Mouse (Mus musculus) R1 (cell line): ENCODE measurements around the gene Gdf1.
A peak's percentile ranks its signal among the peaks of the same experiment; 100 is the strongest.

Source experiments
- DNase-seq: peaks from one replicate; pipeline ENCODE4 v3.0.0-alpha.2; 2018; ENCODE audit warnings: low read depth, low spot score

Gene Gdf1

DNA sequence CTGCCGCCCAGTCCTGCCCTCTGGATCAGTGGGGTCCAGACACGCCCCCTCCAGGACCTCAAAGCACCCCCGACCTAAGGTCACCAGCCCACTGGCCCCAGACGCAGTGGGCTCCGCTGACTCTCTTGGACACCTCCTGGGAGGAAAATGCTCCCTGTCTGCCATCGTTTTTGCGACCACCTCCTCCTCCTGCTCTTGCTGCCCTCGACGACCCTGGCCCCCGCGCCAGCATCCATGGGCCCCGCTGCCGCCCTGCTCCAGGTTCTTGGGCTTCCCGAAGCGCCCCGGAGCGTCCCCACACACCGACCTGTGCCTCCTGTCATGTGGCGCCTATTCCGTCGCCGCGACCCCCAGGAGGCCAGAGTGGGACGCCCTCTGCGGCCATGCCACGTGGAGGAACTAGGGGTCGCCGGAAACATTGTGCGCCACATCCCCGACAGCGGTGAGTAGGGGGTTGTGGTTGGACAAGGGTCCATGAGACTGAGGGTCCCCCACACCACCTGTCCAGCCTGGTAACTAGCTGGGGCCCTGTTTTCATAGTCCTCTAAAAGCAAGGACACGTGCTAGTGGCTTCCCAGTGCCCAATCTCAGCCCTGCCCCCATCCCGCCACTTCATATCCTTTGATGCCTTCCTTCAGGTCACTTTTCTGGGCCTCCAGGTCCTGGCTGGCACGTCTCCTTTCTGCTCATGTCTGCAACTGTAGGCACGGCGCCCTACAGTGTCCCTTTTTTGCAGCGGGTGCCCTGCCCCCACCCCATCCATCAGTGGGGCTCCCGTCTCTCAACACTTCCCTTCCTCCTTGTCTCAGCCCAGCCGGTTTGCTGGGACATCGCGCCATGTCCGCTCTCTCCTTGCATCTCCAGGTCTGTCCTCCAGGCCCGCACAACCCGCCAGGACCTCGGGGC, 471 bp downstream of the Gdf1 start:
- no peak for DNase-seq

DNA sequence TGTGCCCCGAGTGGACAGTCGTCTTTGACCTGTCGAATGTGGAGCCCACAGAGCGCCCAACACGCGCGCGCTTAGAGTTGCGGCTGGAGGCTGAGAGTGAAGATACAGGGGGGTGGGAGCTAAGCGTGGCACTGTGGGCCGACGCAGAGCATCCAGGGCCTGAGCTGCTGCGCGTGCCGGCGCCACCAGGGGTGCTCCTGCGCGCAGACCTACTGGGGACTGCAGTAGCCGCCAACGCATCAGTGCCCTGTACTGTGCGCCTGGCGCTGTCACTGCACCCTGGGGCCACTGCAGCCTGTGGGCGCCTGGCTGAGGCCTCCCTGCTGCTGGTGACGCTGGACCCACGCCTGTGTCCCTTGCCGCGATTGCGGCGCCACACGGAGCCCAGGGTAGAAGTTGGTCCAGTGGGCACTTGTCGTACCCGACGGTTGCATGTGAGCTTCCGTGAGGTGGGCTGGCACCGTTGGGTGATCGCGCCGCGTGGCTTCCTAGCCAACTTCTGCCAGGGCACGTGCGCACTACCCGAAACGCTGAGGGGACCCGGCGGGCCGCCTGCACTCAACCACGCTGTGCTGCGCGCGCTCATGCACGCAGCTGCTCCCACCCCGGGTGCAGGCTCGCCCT, 1.2 kb downstream of the Gdf1 start:
- DNase-seq: peak; percentile 81

DNA sequence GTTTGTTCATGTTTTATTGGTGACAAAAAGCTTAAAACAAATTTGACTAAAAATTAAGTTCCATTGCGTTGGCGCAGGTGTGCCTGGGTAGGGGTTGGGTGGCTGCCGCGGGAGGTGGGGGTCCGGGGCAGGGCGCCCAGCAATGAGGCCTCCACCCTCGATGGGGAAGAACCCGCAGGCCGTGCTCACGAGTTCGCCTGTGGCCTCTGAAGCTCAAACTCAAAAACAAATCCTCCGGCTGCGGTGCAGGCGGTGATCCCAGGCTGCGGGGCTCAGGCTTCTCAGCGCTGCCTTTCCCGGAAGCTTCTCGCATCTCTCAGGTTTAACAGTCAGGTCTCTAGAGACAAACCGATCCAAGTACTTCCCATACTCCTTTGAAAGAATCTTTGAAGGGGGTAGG, 1.9 kb downstream of the Gdf1 start:
- DNase-seq: no peak

DNA sequence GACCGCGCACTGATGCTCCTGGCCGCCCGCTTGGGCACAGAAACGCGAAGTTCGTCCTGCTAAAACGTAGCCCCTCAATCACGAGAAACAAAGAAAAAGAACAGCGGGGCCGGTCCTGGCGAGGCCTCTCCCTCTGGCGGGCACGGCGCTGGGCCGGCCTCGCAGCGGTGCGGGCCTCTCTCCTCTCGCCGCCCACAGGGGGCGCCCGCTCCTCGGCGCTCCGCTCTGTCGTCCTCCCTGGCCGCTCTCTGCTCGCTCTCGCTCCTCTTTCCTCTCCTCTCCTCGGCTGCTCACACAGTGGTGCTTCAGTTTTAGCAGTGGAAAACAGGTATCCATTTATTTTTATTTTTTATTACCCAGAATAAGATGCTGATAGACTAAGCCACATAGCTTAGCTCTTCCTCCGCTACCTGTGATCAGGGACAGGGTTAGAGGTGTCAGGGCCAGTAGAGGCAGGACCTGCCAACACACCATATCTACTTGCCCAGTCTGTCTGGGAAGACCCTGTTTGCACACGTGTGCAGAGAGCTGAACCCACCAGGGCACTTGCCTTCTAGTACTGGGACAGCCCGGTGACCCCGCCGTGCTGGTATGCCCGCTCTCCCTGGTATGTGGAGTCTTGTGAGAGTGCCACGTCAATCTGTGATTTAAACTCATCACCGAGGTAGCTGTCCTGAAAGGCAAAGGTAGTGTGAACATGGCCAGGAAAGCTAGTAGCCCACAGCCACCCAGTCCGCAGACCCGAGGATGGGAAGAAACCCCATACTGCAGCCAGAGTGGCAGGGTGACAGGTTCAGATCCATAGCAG, 2.7 kb downstream of the Gdf1 start:
- peak; percentile 64 for DNase-seq

DNA sequence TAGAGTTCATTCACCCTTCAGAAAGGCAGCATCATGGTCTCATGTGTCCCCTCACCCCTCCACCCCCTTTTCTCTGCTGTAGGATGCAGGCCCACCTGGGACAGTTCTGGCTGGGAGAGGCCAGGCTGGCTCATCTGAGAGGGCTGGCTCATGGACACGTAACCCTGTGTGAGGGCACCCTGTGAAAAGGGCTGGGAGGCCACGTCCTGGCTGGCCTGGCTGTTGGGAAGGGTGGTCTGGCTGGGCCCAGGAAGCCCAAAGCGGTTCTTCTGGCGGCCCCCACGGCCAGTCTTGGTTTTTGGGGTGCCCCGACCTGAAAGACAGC, 3.2 kb downstream of the Gdf1 start:
- DNase-seq: no peak

DNA sequence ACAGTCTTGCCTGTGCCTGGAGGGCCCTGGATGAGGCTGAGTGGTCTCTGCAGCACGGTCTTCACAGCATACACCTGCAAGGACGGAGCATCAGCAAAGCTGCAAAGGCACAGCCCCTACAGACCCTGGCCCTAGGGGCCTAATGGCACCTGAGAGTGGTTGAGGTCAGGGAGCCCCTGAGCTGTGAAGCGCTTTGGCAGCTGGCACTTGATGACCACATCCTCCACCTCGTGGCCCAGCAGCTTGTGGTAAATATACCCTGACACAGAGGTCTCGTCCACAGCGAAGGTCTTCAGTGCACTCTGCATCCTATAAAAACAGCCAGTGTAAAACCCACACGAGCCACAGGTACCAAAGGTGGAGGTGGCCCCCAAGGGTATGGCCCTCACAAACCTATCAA, 9.3 kb downstream of the Gdf1 start:
- no peak for DNase-seq

DNA sequence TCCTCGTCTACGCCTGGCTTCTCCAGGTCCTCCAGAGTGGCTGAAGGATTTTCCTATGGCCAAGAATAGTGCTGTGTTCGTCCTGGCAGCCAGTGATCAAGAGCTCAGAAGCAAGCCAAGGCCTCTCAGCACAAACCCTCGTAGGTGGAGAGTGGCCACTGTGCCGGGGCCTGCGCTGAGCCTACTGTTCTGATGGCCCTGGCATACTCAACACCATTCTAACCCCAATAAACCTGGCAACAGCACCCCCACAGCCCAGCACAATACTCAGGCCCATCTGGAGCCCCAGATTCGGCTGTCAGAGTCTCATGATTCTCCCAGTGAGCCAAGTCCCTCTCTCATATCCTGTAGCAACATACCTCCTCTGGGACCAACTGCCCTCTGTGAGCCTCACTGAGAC, 11.0 kb downstream of the Gdf1 start:
- DNase-seq: no peak

DNA sequence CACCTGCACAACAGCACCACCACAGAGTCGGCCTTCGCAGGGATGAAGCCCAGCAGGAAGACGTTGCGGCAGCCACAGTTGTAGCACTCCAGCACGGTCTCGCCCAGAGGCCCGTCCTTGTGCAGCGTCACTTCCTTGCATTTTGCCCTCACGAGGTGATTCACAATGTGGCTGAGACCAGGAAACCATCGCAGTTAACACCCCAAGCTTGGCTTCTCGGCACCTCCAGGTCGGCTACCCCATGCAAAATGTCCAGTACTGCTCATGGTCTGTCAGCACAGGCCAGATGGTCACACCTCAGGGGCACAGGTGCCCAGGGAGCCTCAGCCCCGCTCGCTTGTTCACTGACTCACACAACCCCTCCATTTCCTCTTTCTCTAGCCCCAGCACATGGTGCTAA, 12.4 kb downstream of the Gdf1 start:
- DNase-seq: no peak

DNA sequence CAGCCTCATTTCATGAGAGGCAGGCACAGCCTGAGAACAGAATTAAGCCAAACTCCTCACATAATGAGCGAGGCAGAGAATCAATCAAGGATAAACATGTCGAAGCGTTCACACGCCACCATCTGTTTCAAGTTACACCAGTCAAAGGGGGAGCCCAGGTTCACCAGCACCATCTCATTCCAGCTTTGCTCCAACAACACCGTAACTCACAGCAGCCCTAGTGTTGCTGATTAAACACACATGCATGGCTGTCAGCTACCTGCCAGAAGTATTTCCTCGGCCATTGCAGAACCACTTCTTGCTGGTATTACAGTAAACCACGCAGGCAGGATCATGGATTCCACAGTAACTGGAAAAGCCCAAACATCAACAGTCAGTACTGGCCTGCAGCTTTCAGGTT, 13.5 kb downstream of the Gdf1 start:
- DNase-seq: no peak

DNA sequence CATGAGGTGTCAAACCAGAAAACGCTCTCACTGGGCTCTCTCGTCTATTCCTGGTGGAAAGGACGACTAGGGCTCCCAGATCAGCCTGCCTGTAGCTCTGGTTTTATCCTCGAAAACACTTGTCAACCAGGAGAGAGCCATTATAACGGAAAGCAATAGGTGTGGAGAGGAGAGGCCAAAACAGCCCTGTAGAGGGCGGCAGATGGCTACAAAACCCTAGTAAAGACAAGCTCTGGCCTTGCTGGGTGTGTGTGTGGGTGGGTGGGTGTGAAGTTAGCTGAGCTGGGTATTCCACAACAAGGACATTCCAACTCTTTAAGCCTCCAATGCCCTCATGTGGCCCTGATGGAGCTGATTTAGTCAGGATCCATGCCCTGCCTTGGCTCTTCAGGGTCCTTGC, 14.1 kb downstream of the Gdf1 start:
- peak; percentile 60 for DNase-seq

DNA sequence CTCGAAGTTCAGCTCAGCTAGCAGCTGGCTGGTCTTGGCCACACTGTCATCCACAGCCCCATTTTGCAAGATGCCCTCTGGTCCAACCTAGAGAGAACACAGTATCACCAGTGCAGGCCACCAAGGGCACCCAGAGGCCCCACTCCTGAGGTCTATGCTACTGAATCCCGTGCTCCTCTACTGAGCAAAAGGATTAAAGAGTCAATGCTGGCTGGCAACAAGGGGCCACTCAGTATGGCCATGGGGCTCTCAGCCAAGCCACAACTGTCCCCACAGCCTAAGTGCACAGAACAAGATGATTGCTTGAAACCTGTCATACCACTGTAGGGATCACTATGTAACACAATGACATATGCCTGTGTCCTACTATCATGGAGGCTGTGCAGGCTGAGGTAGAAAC, 14.7 kb downstream of the Gdf1 start:
- DNase-seq: no peak

DNA sequence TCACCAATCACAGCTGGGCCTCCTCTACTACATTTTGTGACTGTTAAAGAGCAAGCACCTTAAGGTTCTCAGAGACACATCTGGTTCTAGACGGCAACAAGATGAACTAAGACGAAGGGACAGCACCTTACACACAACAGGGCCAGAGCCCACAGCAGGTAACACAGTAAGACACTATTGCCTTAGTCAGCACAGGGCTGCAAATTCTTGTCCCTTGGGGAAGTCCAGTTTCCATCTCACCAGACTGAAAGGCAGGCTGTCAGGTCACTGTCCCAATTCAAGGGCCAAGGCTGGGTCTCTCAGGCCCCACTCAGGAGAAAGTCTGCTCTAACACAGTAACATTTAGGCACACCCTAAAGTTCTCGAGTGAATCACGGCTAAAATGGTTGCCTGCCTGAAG, 17.8 kb downstream of the Gdf1 start:
- DNase-seq: no peak

DNA sequence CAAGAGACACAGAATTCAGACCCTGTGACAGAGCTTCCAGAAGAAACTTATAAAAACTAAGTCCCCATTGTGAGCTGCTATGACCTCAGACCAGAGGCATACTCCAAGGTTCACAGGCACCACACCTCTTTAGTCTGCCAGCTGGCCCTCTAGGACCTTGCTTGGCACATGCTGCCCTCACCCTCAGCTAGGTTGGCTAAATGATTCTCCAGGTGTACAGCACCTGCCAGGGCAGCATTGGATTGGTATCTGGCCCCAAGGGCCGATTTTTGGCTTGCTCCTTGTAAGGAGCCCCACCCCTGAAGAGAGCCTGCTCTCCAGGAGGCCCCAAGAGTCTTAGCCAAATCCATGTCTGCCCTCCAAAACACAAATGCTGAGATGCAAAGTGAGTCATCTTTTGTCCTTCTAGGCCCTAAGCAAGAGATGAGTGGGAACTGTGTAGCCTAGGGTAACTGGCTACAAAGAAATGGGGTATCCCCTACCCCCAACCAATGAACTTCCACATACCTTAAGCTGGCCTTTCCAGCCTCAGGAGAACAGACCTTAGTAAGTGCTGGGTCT, 18.3 kb downstream of the Gdf1 start:
- no peak for DNase-seq

DNA sequence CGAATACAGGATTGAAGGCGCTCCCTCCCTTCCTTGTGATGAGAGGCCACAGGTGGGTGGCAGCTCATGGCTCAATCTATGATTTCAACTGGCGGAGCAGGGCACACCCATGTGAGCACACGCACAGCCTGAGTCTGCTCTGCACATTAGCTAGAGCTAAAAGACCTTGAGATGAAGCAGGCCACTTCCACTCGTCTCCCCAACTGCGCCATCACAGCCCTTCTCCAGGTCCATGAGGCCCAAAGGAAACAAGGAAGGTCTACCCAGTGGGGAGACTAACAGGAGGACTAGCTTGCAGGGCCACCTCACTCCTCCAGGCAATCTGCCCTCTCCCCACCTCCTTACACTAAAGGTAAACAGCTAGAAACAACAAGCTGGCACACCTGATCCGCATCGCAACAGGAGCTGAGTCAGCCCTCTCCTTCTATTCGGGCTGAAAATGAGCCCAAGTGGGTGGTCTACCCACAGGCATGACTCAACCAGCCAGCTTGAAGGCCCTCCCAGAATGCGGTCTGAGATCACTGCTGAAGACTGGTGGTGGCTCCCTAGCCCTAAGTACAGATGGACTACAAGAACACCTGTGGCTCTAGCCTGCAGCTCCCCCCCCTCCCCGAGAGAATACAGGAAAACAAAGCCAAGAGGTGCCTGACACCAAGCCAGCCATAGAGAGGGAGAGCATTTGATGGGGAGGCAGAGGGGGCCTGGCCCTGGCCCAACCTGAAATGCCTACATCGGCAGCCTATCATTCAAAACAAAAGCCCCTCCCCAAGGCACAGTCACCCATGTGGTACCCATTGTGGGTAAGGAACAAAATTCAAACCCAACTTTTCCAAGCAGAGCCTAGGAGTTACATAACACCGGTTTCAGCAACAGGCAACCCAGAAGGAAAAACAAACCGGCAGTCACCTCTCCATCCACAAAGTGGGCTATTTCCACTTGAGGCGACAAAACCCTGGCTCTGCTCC, 21.7 kb downstream of the Gdf1 start:
- no peak for DNase-seq

DNA sequence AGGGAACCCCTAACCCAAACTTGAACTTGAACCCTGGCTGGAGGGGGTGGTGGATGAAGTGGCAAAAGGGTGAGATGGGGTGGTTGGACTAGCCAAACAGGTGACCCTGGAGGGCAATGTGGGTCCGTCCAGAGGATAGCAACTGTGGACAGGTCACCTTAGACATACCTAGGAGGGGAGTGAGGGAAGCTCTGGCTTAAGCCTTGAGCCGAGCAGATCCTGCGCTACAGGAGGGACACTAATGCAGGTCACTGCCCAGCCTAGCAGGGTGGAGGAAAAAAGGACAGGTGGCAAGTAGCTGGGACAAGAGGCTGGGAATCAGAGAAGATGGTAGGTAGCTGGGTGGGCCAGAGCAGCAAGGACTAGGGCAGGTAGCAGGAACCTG, 22.4 kb downstream of the Gdf1 start:
- DNase-seq: no peak

DNA sequence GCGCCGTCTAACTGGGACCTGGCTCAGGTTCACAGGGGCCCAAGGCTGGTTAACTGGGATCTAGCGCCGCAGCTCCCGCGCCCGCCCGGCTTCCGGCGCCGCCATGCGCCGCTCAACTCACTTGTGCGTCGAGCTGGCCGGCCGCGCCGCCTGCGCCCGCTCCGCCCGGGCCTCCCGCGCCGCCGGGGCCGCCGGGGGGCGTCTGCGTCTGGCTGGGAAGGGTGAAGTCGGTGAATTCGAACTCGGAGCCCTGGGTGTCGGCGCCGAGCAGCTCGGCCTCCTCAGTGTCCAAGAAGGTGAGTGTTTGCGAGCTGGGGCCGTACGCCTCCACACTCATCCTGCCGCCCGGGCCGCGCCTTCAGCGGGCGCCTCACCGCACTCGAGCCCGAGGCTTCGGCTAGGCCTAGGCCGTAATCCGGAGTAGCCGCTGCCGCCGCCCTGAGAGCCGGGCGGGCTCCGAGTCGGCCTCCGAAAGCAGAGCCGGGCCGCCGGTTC, 23.1 kb downstream of the Gdf1 start:
- no peak for DNase-seq

DNA sequence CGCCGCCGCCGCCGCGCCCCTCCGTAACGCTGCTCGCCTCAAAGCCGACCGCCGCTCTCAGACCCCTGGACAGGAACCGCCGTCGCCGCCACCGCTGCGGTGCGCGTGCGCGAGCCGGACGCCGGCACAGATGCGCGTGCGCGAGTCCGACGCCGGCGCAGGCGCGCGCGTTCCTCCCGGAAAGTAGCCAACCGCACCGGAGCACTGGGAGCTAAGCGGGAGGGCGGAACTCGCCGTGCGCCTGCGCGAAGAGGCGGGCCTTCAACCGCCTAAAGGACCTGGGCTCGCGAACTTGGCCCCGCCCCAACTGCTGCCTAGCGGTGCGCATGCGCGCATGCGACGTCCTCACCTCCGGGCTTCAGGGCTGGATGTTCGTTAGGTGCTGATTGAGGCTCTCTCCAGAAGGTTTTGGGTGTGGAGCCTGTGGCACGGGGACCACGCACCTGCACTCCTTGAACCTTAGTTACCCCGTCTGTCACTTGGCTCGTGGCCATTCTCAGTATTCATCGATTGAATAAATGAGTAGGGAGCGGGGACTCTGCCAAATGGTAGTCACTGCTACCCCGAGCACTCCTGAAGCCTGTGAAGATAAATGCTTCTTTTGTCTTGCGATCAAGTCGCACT, 23.7 kb downstream of the Gdf1 start, which contains the start of gene Upf1:
Upf1 (minus strand) TSS at position 85 of the 624 bp plus-strand sequence.
- DNase-seq: peak; percentile 98

DNA sequence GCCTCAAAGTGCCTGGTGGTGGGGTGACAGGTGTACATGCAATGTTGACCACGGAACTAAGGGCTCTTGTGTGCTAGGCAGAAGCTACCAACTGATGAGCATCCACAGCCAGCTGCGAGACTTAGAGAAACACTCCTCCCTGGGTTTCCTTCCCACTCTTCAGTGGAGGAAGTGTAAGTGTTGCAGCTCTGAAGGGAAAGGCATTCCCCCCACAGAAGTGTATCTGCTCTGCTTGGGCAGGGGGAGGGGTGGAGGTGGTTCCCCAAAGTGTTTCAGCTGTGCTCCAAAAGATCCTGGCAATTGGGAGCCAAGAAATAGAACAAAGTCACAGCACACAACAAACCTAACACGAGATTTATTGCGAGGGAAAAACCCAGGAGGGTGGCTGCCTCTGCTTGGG, 24.4 kb downstream of the Gdf1 start:
- DNase-seq: no peak

DNA sequence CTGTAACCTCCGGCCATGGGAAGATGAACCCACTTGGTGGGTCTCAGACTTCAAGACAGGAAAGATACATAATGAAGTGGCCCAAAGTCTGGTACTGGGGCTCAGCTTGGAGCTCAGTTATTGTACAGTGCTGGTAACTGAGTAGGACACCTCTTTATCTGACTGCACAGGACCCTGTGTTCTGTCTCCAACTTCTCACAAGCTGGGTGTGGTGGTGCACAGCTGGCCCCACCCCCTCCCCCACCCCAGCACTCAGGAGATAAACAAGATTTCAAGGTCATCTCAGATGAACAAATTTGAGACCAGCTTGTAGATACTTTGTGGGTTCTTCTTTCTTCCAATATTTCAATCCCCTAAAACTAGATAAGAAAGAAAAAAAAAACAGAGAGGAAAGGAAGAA, 26.5 kb downstream of the Gdf1 start:
- no peak for DNase-seq

DNA sequence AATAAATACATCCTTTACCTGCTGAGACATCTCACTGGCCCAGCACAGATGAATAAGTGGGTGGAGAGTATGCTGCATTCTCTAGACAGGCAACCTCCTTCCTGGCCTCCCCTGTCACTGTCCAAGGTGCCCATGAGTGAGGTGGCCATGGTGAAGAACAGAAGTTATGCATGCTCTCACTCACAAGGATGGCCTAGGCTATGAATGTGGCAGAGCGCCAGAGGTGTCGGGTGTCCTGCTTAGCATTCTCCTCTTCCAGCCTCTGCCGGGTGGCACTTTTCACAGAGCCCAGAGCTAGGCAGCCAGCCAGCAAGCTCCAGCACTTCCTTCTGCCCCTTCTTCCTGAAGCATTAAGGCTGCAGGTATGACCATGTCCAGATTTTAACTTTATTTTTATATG, 29.8 kb downstream of the Gdf1 start:
- no peak for DNase-seq
